Mouse (Mus musculus) embryo, embryonic 11 days (tissue): ENCODE measurements around the gene Lsmem1.
A peak's percentile ranks its signal among the peaks of the same experiment; 100 is the strongest.

ENCODE experiments used
- DNase-seq: peaks from one replicate; pipeline ENCODE4 v3.0.0-alpha.2; 2015

The Lsmem1 gene

GRCm38 (mm10) chr12:40199302-40199701, at the start of gene Lsmem1:
Gene Lsmem1 (minus strand): TSS chr12:40199490.
- no peak for DNase-seq

- DNase-seq, result no peak
These were observed 49.3 kb upstream of the Lsmem1 start, which contains the start of gene Ifrd1 for GRCm38 (mm10) chr12:40248454-40249180. Gene Ifrd1 (minus strand): TSS chr12:40248504.

DNA sequence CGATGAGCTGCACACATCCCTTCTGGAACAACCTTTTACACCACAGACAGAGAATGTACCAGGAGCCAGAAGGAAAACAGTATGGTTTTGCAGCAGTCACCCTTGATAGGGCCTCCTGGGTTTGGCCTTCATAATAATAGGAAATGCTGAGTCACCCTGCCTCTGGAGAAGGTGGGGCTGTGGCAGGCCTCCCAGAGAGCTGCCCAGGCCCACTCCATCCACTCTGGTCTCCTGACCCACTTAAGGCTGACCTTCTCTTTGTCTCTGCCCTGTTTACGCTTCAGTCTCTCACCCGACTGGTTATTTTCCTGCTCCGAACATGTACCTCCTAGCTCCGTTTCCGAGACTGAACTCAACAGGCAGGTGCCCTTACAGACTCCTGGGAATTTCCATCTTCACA, 48.7 kb upstream of the Lsmem1 start:
- DNase-seq, result no peak

DNA sequence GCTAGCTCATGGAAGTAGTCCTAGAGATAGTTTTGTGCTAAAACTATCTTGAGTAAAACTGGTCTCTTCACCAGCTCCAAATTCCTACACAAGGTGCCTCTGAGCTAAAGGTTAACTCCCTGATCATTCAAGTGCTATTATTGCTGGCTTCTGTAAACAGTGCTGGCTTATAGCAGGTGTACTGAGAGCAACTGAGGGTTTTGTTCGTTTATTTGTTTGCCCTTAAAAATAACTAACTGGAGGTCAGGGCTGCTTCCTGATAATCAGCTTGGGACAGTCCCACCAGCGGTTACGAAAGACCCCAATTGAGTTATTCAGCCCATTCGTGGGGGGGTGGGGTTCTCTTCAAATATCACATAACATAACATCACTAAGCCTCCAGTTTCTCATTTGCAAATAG, 48.1 kb upstream of the Lsmem1 start:
- no peak for DNase-seq

DNA sequence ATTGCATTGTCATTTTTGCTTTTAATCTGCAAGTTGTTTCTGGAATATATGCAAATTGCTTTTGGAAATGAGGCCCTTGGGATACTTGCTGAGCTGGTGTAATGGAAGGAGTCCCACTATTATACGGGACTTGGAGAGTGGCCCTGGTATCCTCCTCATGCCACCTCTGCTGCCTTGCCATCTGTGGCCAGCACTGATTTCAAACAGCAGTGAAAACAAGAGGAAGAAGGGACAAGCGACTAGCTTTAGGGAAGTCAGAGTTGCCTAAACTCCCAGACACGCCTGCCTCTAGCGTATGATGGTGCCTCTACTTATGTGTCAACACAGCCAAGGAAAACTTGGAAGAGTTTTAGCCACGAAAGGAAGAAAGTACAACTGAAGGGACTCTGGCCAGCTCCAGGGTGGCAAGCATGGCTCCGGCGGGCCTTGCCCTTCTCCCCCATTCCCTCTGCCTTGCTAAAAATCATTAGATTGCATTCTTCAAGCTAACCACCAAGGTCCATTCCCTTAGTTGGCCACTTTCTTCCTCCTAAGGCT, 46.2 kb upstream of the Lsmem1 start:
- no peak for DNase-seq

GRCm38 (mm10) chr12:40244926-40245325, 45.6 kb upstream of the Lsmem1 start:
- no peak for DNase-seq

- DNase-seq, result peak; percentile 20
These were observed 44.5 kb upstream of the Lsmem1 start for GRCm38 (mm10) chr12:40243821-40244221.

DNA sequence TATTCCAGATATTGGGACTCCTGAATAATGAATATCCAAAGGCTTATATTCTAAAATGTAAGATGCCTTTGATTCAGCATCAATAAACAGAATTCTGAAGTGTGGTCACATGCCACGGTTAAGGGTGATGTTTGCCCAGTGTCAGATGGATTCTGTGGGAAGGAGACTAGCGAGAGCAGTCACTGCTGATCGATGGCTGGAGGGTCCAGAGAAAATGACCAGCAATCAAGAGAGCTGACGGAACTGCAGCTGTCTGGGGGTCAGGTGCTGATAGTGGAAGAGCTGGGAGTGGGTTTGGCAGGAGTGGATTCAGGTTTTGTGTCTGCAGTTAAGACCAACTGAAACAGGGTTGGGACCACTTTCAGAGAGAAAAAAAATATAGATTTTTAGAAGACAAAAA, 44.0 kb upstream of the Lsmem1 start:
- DNase-seq, result no peak

DNA sequence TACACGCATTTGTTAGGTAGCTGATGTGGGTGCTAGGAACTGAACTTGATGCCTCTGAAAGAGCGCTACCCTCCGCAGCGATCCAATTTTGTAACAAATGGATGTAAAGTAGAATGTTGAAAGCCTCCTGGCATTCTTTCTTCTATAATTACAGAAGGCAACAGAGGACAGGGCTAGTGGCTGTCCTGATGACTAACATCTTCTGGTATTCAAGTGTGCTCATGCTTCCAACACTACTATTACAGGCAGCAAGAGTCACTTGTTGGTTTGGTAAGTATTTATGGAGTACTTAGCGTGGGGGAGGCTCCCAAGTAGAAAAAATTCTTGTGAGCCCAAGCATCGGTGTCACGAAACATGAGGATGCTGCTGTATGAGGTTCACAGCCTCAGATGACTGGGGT, 39.9 kb upstream of the Lsmem1 start:
- no peak for DNase-seq

- DNase-seq, result no peak
These were observed 32.9 kb upstream of the Lsmem1 start for GRCm38 (mm10) chr12:40232231-40232630.

GRCm38 (mm10) chr12:40231632-40232031, 32.3 kb upstream of the Lsmem1 start:
- DNase-seq, result no peak

DNA sequence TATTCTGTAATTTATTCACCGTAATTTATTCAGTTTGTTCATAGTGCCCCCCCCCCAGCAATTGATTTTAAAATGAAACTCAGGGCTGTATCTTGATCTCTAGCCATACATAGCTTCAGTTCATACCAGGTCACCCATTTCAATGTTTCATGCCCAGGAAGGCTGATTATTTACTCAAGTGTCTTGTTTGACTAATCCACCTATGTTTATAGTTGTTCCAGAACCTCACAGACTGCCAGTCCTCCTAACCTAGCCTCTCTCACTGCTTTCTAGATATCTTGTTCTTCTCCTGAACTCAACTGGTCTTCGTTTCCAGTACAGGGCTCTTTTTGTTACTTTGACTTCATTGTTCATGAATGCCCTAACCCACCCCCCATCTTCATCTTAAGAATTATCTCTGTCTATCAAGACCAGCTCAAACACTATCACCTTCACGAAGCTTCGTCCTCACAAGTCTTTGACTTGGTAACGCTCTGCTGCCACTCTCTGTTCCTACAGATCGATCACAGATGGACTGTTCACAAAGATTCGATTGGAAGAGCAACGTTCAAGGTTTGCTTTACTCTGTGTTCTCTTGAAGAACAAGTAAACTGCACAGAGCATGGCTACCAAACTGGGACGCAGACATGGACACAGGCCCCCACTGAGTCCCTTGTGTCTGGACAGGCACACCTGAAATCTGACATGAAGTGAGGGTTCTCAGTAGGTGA, 25.0 kb upstream of the Lsmem1 start:
- DNase-seq, result no peak

DNA sequence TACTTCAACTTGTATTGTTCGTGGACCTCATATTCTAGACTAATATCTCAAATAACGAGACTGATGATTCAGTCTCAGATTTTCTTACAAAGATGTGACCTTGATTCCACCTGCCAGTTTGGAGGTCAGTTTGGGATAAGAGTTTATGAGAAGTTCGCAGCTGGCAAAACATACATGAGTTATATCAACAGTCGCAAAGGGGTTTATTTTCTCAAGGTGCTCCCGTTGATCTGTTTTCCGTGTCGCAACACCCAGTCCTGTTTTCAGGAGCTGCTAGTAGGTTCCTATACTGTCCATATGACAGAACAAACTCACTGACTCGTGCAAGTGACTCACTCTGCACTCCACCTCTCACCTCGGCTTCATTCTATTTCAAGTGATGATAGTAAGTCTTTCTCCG, 24.4 kb upstream of the Lsmem1 start:
- no peak for DNase-seq

- peak; percentile 100 for DNase-seq
These were observed 23.9 kb upstream of the Lsmem1 start for GRCm38 (mm10) chr12:40223082-40223619.

DNA sequence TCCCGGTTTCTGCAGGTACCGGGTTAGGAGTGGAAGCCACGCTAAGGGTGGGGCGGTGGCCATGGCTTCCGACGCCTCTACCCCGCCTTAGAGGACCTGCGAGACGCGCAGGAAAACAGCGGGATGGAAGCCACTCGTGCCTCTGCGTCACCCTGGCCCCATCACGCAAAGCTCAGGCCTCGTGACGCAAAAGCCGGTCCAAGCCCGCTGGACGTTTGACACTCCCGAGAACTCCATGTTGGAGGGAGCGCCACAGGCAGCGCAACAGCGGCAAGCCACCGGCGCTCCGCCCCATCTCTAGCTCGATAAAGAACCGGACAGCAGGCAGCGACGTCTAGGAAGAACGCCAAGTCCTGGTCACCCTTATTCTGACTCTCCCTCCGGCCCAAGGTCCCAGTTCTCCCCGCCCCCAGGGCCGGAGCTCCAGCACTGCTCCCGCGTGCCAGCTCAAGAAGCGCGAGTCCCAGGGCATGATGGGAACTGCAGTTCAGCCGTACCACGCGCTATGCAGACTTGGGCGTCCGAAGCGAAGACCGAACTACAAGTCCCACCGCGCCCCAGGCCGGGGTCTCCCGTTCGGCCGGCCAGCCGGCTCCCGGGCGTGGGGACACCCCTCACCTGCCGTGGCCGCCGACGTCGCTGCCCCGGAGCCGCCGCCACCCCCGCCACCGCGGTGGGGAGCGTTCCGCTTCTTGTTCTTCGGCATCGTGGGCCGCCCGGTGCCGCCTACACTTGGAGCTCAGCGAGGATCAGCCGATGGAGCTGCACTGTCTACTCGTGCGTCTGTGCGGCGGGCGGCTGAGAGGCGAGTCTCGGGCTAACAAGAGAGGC, 23.2 kb upstream of the Lsmem1 start:
- DNase-seq, result peak; percentile 98

DNA sequence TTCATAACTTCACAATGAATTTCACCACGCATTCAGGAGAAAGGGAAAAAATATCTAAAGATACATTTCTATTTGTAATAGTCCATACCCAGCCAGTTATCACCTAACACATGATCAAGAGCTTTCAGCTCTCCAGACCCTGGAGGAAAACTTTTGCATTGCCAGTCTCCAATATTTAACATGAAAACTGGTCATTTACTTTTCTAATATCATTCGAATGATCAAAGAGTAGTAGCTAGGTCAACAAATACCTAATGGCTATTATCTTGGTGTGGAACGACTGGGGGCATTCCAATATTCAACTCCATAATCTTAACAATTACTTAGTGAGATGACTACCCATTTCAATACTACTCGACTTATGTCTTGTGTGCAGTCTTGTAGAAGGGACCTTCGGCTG, 22.3 kb upstream of the Lsmem1 start:
- no peak for DNase-seq

DNA sequence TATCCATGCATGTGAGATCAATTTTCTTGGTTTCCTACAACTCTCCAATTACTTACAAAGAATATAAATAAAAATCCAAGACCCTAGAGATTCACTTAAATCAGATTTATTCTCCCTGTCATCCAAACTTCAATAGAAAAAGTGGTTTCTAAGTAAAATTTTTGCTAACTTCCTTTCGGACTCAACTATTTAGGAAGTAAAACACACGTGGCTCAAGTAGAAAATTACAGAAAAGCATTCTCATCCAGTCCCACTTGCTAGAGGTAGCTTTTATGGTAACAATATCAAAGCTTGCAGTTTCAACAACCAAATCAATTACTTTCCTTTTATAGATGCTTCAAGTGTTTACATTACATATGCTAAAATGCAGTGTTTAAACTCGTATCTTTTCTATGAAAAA, 21.6 kb upstream of the Lsmem1 start:
- no peak for DNase-seq

DNA sequence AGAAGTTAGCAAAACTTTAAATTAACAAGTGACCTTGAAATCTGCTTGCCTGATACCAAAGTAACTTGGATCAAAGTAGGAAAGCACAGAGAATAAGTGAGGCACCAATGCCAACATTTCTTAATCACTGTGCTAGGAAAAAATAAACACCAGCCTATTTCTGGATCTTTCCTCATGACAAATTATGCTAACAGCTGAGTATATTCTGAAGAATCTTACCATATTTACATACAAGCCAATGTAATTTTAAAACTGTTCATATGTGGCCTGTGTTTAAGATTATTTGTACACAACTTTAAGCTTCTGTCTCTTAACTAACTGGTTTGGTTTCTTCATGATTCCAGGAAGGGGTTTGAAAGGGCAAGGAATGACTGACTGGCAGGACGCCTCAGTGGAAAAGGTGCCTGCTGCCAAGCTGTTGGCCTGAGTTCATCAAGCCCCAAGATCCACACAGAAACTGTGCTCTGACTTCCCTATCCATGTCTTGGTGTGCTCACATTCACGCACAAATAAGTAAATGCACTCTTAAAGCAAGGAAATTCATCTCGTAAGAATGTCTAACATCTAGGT, 20.8 kb upstream of the Lsmem1 start:
- no peak for DNase-seq

- no peak for DNase-seq
These were observed 19.2 kb upstream of the Lsmem1 start for GRCm38 (mm10) chr12:40218430-40218945.

GRCm38 (mm10) chr12:40217776-40218175, 18.5 kb upstream of the Lsmem1 start:
- no peak for DNase-seq

DNA sequence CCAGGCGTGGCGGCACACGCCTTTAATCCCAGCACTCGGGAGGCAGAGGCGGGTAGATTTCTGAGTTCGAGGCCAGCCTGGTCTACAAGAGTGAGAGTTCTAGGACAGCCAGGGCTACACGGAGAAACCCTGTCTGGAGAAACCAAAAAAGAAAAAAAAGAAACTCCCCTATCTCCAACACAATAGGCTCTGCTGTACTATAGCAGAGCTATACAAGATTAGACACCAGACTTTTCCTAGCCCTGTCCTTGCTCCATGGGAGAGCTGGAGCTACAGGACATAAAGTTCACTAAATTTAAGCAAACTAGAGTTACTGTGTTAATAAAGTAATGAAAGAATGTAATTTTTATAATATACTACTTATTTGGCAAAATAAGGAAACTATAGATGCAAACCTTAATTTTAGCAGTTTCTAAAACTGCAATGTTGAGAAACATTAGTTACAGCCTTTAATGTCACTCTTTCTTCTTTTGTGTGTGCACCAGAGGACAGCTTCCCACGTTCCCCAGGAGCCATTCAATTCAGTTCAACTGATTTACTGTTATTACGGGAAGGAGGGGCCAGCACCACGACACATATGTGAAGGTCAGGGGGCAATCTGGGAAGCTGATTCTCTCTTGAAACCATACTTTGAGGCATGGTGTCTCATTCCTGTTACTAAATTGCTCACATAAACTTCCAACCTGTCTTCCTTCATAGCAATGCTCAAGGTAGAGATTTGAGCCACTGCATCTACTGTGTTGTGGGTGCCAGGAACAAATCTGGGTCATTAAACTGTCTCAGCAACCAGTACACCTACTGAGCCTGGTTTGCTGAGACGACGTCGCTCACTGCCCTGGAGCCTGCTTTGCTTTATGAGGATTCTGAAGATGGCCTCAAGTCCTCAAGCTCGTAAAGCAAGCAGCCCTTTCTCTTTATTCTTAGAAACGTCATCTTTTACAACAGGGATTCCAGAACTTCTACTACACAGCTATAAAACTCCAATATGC, 15.9 kb upstream of the Lsmem1 start:
- DNase-seq, result peak; percentile 29
